Mouse (Mus musculus) bone marrow, adult 2 months (tissue): ENCODE data around the gene Fam129b.

Experiments
- CTCF ChIP-seq: fragments of 200-500 bp; IDR thresholded peaks from 2 replicates; pipeline ENCODE4 v1.5.1; 2011; ENCODE audit warnings: low read length, control low read depth; ENCODE audit not compliant: control insufficient read depth, insufficient read depth
- POLR2A ChIP-seq: fragments of 200-500 bp; IDR thresholded peaks from 2 replicates; pipeline ENCODE4 v1.6.1; 2011; ENCODE audit warnings: low read depth, mild to moderate bottlenecking, control low read depth, low read length, borderline replicate concordance; ENCODE audit not compliant: control insufficient read depth

- TF ChIP-seq CTCF (no peak), POLR2A (0 out of 2 replicates have a peak, but pooled peaks have one; percentile 25)
Observed at GRCm38 (mm10) chr2:32875675-32876489, at the start of gene Fam129b.
